In genomic region chr6:128594651-128595050, GRCm38 (mm10) we compare ENCODE assay signal across 35 mouse cellular contexts. TPM values are rescaled to one million over a fixed set of nuclear protein-coding genes. Genes with fewer than 3 reads are reported as not detected.
DNase-seq lines count a peak whose midpoint lies in the region; TF ChIP-seq lines count a peak whose summit lies in the region.
"Had no signal": no experiment of that assay in that cellular context is flagged by ENCODE, and none has a peak within 500 bp of the region (broad histone marks: within the 10 kb centered on the region; RNA-seq: fewer than 3 reads in every experiment).

No protein-coding gene starts in this region.

- H3K36me3 ChIP-seq in hindbrain, embryonic 10.5 days, result no peaks in the 10 kb centered on the region
- H3K36me3 ChIP-seq: embryonic facial prominence, embryonic 15.5 days; forebrain, embryonic 15.5 days; limb, embryonic 10.5 days; liver, embryonic 15.5 days; lung, embryonic 15.5 days; midbrain, embryonic 13.5 days had no signal

- H3K9me3 ChIP-seq in hindbrain, embryonic 10.5 days, result no peaks in the 10 kb centered on the region
- H3K9me3 ChIP-seq: embryonic facial prominence, embryonic 15.5 days; forebrain, embryonic 15.5 days; limb, embryonic 10.5 days; liver, embryonic 15.5 days; lung, embryonic 15.5 days; megakaryocyte, embryonic 14.5 days; midbrain, embryonic 13.5 days had no signal

- TF ChIP-seq CTCF in gastrocnemius, adult 2 months (IDR thresholded peaks at IDR 0.05), result no peak

- H3K27ac ChIP-seq in gastrocnemius, adult 2 months, result no peak overlapping the region
- no peak overlapping the region for H3K27ac ChIP-seq in hindbrain, embryonic 10.5 days
- H3K27ac ChIP-seq: embryonic facial prominence, embryonic 15.5 days; forebrain, embryonic 15.5 days; limb, embryonic 10.5 days; liver, embryonic 15.5 days; lung, embryonic 15.5 days; midbrain, embryonic 13.5 days had no signal

- H3K4me1 ChIP-seq in hindbrain, embryonic 10.5 days (replicated peaks), result no peaks in the 10 kb centered on the region; the same call in 1 of the 2 replicates
- H3K4me1 ChIP-seq: embryonic facial prominence, embryonic 15.5 days; liver, embryonic 15.5 days; megakaryocyte, embryonic 14.5 days had no signal

- DNase-seq in gastrocnemius, adult 2 months, result peak; percentile 35
- DNase-seq in gastrocnemius, adult 18-20 months (ENCODE audit: low spot score), result no peak
- peak; percentile 20 to 35 for DNase-seq in urinary bladder, postnatal 36 days (ENCODE audit: low spot score in 2 of 2)
- no peak for DNase-seq in urinary bladder, postnatal 4 days (ENCODE audit: low spot score in 2 of 2)
- peak; percentile 31 to 45 for DNase-seq in adrenal gland, postnatal 36 days
- no peak for DNase-seq in right cerebral cortex, postnatal 4 days
- DNase-seq in hindbrain, embryonic 10.5 days (ENCODE audit: low spot score), result no peak
- DNase-seq: B cell, adult 2 months; cerebellum, adult 11 months; cerebellum, adult 9-11 months; heart, adult 11 months; kidney, postnatal 4 days; liver; lung, postnatal 36 days; right cerebral cortex, postnatal 14 days; thymus, postnatal 14 days had no signal

- no peaks in the 10 kb centered on the region for H3K27me3 ChIP-seq in hindbrain, embryonic 10.5 days (ENCODE audit: insufficient read depth, poor library complexity, severe bottlenecking)
- H3K27me3 ChIP-seq: embryonic facial prominence, embryonic 15.5 days; forebrain, embryonic 15.5 days; liver, embryonic 15.5 days; lung, embryonic 15.5 days; megakaryocyte, embryonic 14.5 days; midbrain, embryonic 13.5 days had no signal

- H3K4me3 ChIP-seq in gastrocnemius, adult 2 months, result no peak overlapping the region
- no peak overlapping the region for H3K4me3 ChIP-seq in hindbrain, embryonic 10.5 days
- H3K4me3 ChIP-seq: embryonic facial prominence, embryonic 15.5 days; forebrain, embryonic 15.5 days; limb, embryonic 10.5 days; liver, embryonic 15.5 days; lung, embryonic 15.5 days; megakaryocyte, embryonic 14.5 days; midbrain, embryonic 13.5 days had no signal

- intact Hi-C loops in gastrocnemius, adult 2 months (cut with DNase I), result no loop called here

- 89% methylated on average over 9 of the region's 9 CpGs for whole genome bisulfite sequencing in hindbrain, embryonic 10.5 days

RNA-seq across cellular contexts. Expression of gene A2ml1, which starts 13.2 kb away (rescaled TPM):
- not detected for total RNA-seq in gastrocnemius, adult 2 months (2021)
- not detected for total RNA-seq in gastrocnemius, adult 18-20 months (2021)
- not detected for total RNA-seq in adrenal gland, postnatal 36 days (2021)
- polyA plus RNA-seq in hindbrain, embryonic 10.5 days (2016; fragmentation: Nextera tagmentation; extraction: Ambion mirVana), result 0.04 TPM in 1 of 2 replicates, not detected in the other
- total RNA-seq: common myeloid progenitor, adult 5-6 weeks; hematopoietic stem cell, adult 5-6 weeks; monocyte, adult 5-6 weeks had no signal
- polyA plus RNA-seq: heart, embryonic 11.5 days; neural tube, embryonic 11.5 days had no signal

RNA-seq across cellular contexts. Expression of gene Klrb1a, which starts 28.7 kb away (rescaled TPM):
- not detected for total RNA-seq in gastrocnemius, adult 2 months (2021)
- total RNA-seq in gastrocnemius, adult 18-20 months (2021), result not detected
- not detected for total RNA-seq in adrenal gland, postnatal 36 days (2021)
- polyA plus RNA-seq in hindbrain, embryonic 10.5 days (2016; fragmentation: Nextera tagmentation; extraction: Ambion mirVana), result not detected in 2 replicates
- total RNA-seq: common myeloid progenitor, adult 5-6 weeks; layer of hippocampus, postnatal 14 days; MEL had no signal
- polyA plus RNA-seq: embryonic facial prominence, embryonic 15.5 days; forebrain, embryonic 15.5 days; heart, embryonic 11.5 days; heart, postnatal 0 days; hindbrain, embryonic 16.5 days; intestine, embryonic 16.5 days; kidney, embryonic 16.5 days; limb, embryonic 10.5 days; lung, embryonic 15.5 days; midbrain, embryonic 13.5 days; neural tube, embryonic 11.5 days; stomach, embryonic 14.5 days had no signal

Comparison
In these comparisons a context has a peak if more than half of its experiments do, and no peak if none do; other contexts are left out.
1. DNase-seq: peak in gastrocnemius, adult 2 months (single experiment), urinary bladder, postnatal 36 days (2 of 2) and adrenal gland, postnatal 36 days (2 of 2); none in gastrocnemius, adult 18-20 months (single experiment), urinary bladder, postnatal 4 days (0 of 2), right cerebral cortex, postnatal 4 days (single experiment) and hindbrain, embryonic 10.5 days (single experiment).